Mouse (Mus musculus): Measurements from ENCODE around the gene Mfsd13b. TPM values are rescaled to one million over a fixed set of nuclear protein-coding genes. Genes with fewer than 3 reads are reported as not detected.
A peak's percentile ranks its signal among the peaks of the same experiment; 100 is the strongest.

Mfsd13b gene
- total and polyA plus RNA-seq, 3 experiments = not detected

DNA sequence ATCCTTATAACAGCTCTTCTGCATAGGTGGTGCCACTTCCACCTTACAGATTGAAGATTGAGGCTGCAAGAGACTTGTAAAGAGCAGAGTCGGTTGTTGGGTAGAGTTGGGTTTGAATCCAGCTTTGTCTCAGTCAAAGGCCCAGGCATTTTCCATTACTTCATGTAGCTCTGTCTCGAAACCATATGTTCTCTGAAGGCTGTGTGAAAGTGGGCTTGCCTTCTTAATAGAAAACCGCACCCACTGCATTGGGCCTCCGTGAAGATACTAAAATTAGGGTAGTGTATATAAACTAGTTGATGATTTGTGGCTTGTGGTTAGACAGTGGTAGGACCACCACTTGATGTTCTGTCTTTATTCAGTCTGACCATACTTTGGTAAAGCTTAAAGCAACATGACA lies 58.3 kb downstream of the Mfsd13b start (continued):
- TF ChIP-seq USF1 (IDR thresholded peaks at IDR 0.05; ENCODE audit: low read depth, low read length) (no peak), MXI1 (IDR thresholded peaks at IDR 0.05; ENCODE audit: low read depth, low read length) (no peak), SIN3A (IDR thresholded peaks at IDR 0.05; ENCODE audit: low read length) (peak; percentile 74), JUND (conservative IDR thresholded peaks at IDR 0.05; ENCODE audit: low read depth, low read length) (peak; percentile 39; the same call in 1 of the 2 replicates)

DNA sequence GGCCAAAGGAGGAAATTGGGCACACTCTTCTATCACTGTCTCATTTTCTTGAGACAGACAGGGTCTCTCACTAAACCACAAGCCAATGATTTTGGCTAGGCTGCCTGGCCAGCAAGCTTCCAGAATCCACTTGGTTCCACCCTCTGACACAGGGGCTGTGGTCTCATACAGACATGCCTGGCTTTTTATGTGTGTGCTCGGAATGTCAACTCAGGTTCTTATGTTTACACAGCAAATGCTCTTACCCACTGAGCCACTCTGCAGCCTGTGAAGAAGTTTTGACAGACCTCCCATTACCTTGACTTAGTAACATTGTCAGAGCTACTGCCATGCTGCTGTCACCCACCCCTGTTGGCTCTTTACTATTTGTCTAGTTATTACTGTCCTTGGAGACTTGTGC lies 59.7 kb downstream of the Mfsd13b start:
- Histone ChIP-seq H3K4me2 (ENCODE audit: insufficient read depth, low read depth, poor library complexity, severe bottlenecking) (no peak overlapping the region), H3K4me3 (replicated peaks in 1 of 3; ENCODE audit: low read depth in 2 of 3, low read length in 2 of 3, poor library complexity in 1 of 3) (no peak overlapping the region), H3K27me3 (replicated peaks) (no peaks in the 10 kb centered on the region), H3K36me3 (replicated peaks in 1 of 2; ENCODE audit: control insufficient read depth in 1 of 2, insufficient read depth in 1 of 2, low read length in 1 of 2) (peaks cover 0 to 16% of the 10 kb centered on the region in 2 experiments), H3K9ac (ENCODE audit: insufficient read depth, low read depth) (no peak overlapping the region), H3K27ac (ENCODE audit: insufficient read depth, low read depth) (no peak overlapping the region), H3K79me2 (replicated peaks; ENCODE audit: control insufficient read depth, extremely low read depth, insufficient read depth, poor library complexity, severe bottlenecking) (peaks cover 54% of the 10 kb centered on the region), H3K4me1 (ENCODE audit: control insufficient read depth in 1 of 2, insufficient read depth in 2 of 2) (peaks cover 0 to 24% of the 10 kb centered on the region in 2 experiments; a peak in 3 of 4 replicates), H3K9me3 (replicated peaks; ENCODE audit: low read length) (no peaks in the 10 kb centered on the region)
- in situ Hi-C loops (cut with MboI; ENCODE audit: low pct_ligation_motif_present, low pct_unique_long_range_greater_than_20kb, low sequenced_read_pairs) = no loop called here
- DNase-seq (ENCODE audit: extremely low read depth) = no peak
- TF ChIP-seq NELFE (IDR thresholded peaks at IDR 0.05; ENCODE audit: low read depth, low read length) (no peak), E2F4 (IDR thresholded peaks at IDR 0.05; ENCODE audit: insufficient replicate concordance, low read depth, low read length) (no peak), MYC (IDR thresholded peaks at IDR 0.05; ENCODE audit: low read depth, low read length) (no peak)
- dilution Hi-C loops (cut with MboI; ENCODE audit: extremely low pct_ligation_motif_present, extremely low pct_unique_long_range_greater_than_20kb, low sequenced_read_pairs) = no loop called here

DNA sequence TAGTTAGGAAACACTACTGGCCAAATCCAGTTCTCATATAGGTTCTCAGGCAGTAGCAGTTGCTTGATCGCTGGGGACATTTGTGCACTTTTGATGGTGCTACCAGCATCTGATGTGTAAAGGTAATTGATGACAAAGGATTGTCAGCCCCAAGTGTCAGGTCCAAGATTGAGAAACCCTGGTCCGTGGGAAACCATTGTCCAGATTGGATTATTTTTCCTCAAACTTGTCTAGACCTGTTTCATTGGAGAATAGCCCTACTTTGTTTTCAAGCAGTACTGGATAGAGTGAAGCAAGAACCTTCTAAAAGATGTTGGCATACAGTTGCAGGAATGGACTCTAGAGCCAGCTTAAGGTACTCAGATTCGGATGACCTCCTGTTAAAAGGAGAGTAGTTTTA lies 60.7 kb downstream of the Mfsd13b start:
- no peaks in the 10 kb centered on the region for H3K27me3 ChIP-seq (replicated peaks)
- in situ Hi-C loops (cut with MboI; ENCODE audit: low pct_ligation_motif_present, low pct_unique_long_range_greater_than_20kb, low sequenced_read_pairs) = no loop called here
- TF ChIP-seq CHD2 (IDR thresholded peaks at IDR 0.05; ENCODE audit: low read length) (no peak), BHLHE40 (IDR thresholded peaks at IDR 0.05; ENCODE audit: low read depth, low read length) (no peak), PAX5 (IDR thresholded peaks at IDR 0.05; ENCODE audit: low read length) (no peak), ZC3H11A (IDR thresholded peaks at IDR 0.05; ENCODE audit: low read depth, low read length) (no peak), USF2 (conservative IDR thresholded peaks at IDR 0.05; ENCODE audit: low read depth, low read length) (no peak), RCOR1 (conservative IDR thresholded peaks at IDR 0.05; ENCODE audit: low read depth, low read length) (no peak), MEF2A (IDR thresholded peaks at IDR 0.05; ENCODE audit: borderline replicate concordance, low read depth, low read length) (no peak), UBTF (IDR thresholded peaks at IDR 0.05; ENCODE audit: low read depth, low read length) (no peak), MYC (IDR thresholded peaks at IDR 0.05; ENCODE audit: low read depth, low read length) (no peak), POLR2AphosphoS2 (IDR thresholded peaks at IDR 0.05; ENCODE audit: low read depth, low read length) (no peak), TBP (conservative IDR thresholded peaks at IDR 0.05; ENCODE audit: low read depth, low read length) (no peak), MAFK (IDR thresholded peaks at IDR 0.05; ENCODE audit: insufficient replicate concordance, low read length) (no peak), CTCF (conservative IDR thresholded peaks at IDR 0.05 in 1 of 2, IDR thresholded peaks at IDR 0.05 in 1 of 2; ENCODE audit: low read depth in 2 of 2, low read length in 2 of 2) (no peak), MAZ (IDR thresholded peaks at IDR 0.05; ENCODE audit: low read depth, low read length) (no peak), EP300 (IDR thresholded peaks at IDR 0.05; ENCODE audit: low read length) (no peak)
- peaks cover 0 to 15% of the 10 kb centered on the region in 2 experiments; a peak in 3 of 4 replicates for H3K4me1 ChIP-seq (ENCODE audit: control insufficient read depth in 1 of 2, insufficient read depth in 2 of 2)
- peaks cover 0 to 23% of the 10 kb centered on the region in 2 experiments for H3K36me3 ChIP-seq (replicated peaks in 1 of 2; ENCODE audit: control insufficient read depth in 1 of 2, insufficient read depth in 1 of 2, low read length in 1 of 2)
- DNase-seq (ENCODE audit: extremely low read depth) = no peak
- dilution Hi-C loops (cut with MboI; ENCODE audit: extremely low pct_ligation_motif_present, extremely low pct_unique_long_range_greater_than_20kb, low sequenced_read_pairs) = no loop called here
- H3K9me3 ChIP-seq (replicated peaks; ENCODE audit: low read length) = no peaks in the 10 kb centered on the region
- no peak overlapping the region for H3K9ac ChIP-seq (ENCODE audit: insufficient read depth, low read depth)
- H3K4me3 ChIP-seq (replicated peaks in 1 of 3; ENCODE audit: low read depth in 2 of 3, low read length in 2 of 3, poor library complexity in 1 of 3) = no peak overlapping the region
- no peak overlapping the region for H3K27ac ChIP-seq (ENCODE audit: insufficient read depth, low read depth)
- H3K79me2 ChIP-seq (replicated peaks; ENCODE audit: control insufficient read depth, extremely low read depth, insufficient read depth, poor library complexity, severe bottlenecking) = peaks cover 46% of the 10 kb centered on the region
- no peak overlapping the region for H3K4me2 ChIP-seq (ENCODE audit: insufficient read depth, low read depth, poor library complexity, severe bottlenecking)

Measured in CH12.LX (cell line).